Mouse (Mus musculus) lung, postnatal 0 days (tissue): ENCODE measurements around the gene Ccnt2. TPM values are rescaled to one million over a fixed set of nuclear protein-coding genes. Genes with fewer than 3 reads are reported as not detected.

ENCODE experiments used
- ATAC-seq: fragments of 200-750 bp; cut with Nextera tagmentation; 2 replicates; pipeline ENCODE4 v1.8.0; 2017; ENCODE audit warnings: moderate library complexity
- DNase-seq: peaks from one replicate; pipeline ENCODE4 v3.0.0-alpha.2; 2016; ENCODE audit warnings: low spot score
- H3K27ac ChIP-seq: fragments of 300-500 bp; sonication (generic); 2 replicates; pipeline ENCODE4 v1.5.1; 2014; ENCODE audit warnings: antibody characterized with exemption, mild to moderate bottlenecking, low read length, mixed read lengths
- H3K27me3 ChIP-seq: fragments of 300-500 bp; sonication (generic); replicated peaks from 2 replicates; pipeline ENCODE4 v1.6.1; 2014; ENCODE audit warnings: low read length, mixed read lengths; ENCODE audit not compliant: insufficient read depth
- H3K36me3 ChIP-seq: fragments of 300-500 bp; sonication (generic); 2 replicates; pipeline ENCODE4 v1.6.1; 2014; ENCODE audit warnings: low read length, mixed read lengths; ENCODE audit not compliant: insufficient read depth
- H3K4me1 ChIP-seq: fragments of 300-500 bp; sonication (generic); 2 replicates; pipeline ENCODE4 v1.6.1; 2014; ENCODE audit warnings: antibody characterized with exemption, low read depth, low read length, mixed read lengths; ENCODE audit not compliant: insufficient read depth
- H3K4me2 ChIP-seq: fragments of 300-500 bp; sonication (generic); replicated peaks from 2 replicates; pipeline ENCODE4 v1.6.1; 2014; ENCODE audit warnings: low read depth, mild to moderate bottlenecking, low read length, moderate library complexity, mixed read lengths
- H3K4me3 ChIP-seq: fragments of 300-500 bp; sonication (generic); 2 replicates; pipeline ENCODE4 v1.5.1; 2014; ENCODE audit warnings: low read depth, low read length
- H3K9ac ChIP-seq: fragments of 300-500 bp; sonication (generic); replicated peaks from 2 replicates; pipeline ENCODE4 v1.6.1; 2014; ENCODE audit warnings: low read depth, mild to moderate bottlenecking
- H3K9me3 ChIP-seq: fragments of 300-500 bp; sonication (generic); 2 replicates; pipeline ENCODE4 v1.6.1; 2016; ENCODE audit warnings: low read length, mixed read lengths
- CTCF ChIP-seq: IDR thresholded peaks from 2 replicates; pipeline ENCODE4 v1.5.1; 2016; ENCODE audit warnings: antibody characterized with exemption, mild to moderate bottlenecking
- EP300 ChIP-seq: IDR thresholded peaks from 2 replicates; pipeline ENCODE4 v1.6.1; 2016; ENCODE audit warnings: antibody characterized with exemption, mild to moderate bottlenecking, control low read depth
- WGBS: fragments of 180-500 bp; shearing (Covaris S2); extraction: QIAGEN DNeasy Blood & Tissue Kit; methylation state at CpG from one replicate; pipeline ENCODE4 v1.1.7; 2014; 5-methylcytosine and 5-hydroxymethylcytosine counted together
- polyA plus RNA-seq: library from polyadenylated mRNA; unstranded; fragments of >200 nt; fragmentation: Nextera tagmentation; extraction: Ambion mirVana; gene quantifications from 2 replicates; pipeline ENCODE4 v1.2.1, GENCODE M21; 2015

Ccnt2 gene
- polyA plus RNA-seq, 1 experiment from 2014 or later, result 43.7 TPM

DNA sequence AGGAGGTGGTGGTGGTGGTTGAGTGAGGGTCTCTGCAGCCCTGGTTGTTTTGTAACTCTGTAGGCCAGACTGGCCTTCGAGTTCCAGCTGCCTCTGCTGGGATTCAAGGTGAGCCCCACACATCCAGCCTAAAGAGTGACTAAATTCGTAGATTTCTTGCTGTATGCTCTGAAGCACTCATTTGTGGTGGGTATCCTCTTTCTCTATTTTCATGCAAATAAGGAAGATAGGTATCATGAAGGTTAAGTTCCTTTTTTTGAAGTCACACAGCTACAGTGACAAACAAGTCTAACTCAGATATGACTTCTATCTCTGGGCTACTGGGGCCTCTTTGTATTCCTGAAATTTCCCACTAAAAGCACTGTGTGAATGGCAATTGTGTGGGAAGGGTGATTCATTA, 6.9 kb downstream of the Ccnt2 start:
- H3K4me3 ChIP-seq, result no peak overlapping the region

DNA sequence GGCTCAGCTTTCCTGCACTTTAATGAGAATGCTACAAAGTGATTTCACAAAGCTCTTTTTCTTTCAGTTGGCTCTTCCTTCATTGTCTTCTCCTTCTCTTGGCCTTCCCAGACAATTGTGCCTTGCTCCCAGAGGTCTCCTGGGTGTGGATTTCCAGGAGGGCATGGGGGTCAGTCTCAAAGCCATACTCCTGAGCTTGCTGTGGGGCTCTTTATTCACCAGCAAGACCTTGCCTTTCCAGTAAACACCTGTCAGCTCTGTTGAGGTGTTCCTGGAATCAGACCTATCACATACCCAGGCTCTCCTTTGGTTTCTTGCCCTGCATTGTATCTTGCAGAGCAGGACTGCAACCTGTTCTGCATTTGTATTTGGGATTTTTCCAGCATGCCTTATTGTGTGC, 9.9 kb downstream of the Ccnt2 start:
- no peaks in the 10 kb centered on the region for H3K9me3 ChIP-seq
- no peaks in the 10 kb centered on the region for H3K36me3 ChIP-seq
- H3K4me2 ChIP-seq, result no peak overlapping the region
- H3K27me3 ChIP-seq, result no peaks in the 10 kb centered on the region
- no peak for DNase-seq
- no peak overlapping the region for H3K27ac ChIP-seq
- H3K4me1 ChIP-seq, result peaks cover 8% of the 10 kb centered on the region; the same call in 1 of the 2 replicates
- H3K4me3 ChIP-seq, result no peak overlapping the region
- TF ChIP-seq EP300, result no peak
- TF ChIP-seq CTCF, result no peak
- H3K9ac ChIP-seq, result no peak overlapping the region
- no peak for ATAC-seq

More for the DNA sequence above, 6.9 kb downstream of the Ccnt2 start:
- DNase-seq (no peak), ATAC-seq (no peak)
- 63% methylated on average over 2 of the region's 2 CpGs for WGBS
- TF ChIP-seq CTCF (no peak), EP300 (no peak)
- Histone ChIP-seq H3K27ac (no peak overlapping the region), H3K4me1 (peaks cover 8% of the 10 kb centered on the region; the same call in 1 of the 2 replicates), H3K9me3 (no peaks in the 10 kb centered on the region), H3K27me3 (no peaks in the 10 kb centered on the region), H3K4me2 (no peak overlapping the region), H3K36me3 (no peaks in the 10 kb centered on the region), H3K9ac (no peak overlapping the region)

- ATAC-seq (no peak), DNase-seq (no peak)
- TF ChIP-seq CTCF (no peak), EP300 (no peak)
- H3K9me3 ChIP-seq, result no peaks in the 10 kb centered on the region
- WGBS, result 22% methylated on average over 1 of the region's 1 CpGs
- no peak overlapping the region for H3K4me2 ChIP-seq
- no peaks in the 10 kb centered on the region for H3K36me3 ChIP-seq
- no peak overlapping the region for H3K4me3 ChIP-seq
- no peaks in the 10 kb centered on the region for H3K27me3 ChIP-seq
- H3K9ac ChIP-seq, result no peak overlapping the region
- H3K4me1 ChIP-seq, result peaks cover 8% of the 10 kb centered on the region; the same call in 1 of the 2 replicates
- no peak overlapping the region for H3K27ac ChIP-seq
These were observed 11.9 kb downstream of the Ccnt2 start for GRCm38 (mm10) chr1:127785882-127786281.

DNA sequence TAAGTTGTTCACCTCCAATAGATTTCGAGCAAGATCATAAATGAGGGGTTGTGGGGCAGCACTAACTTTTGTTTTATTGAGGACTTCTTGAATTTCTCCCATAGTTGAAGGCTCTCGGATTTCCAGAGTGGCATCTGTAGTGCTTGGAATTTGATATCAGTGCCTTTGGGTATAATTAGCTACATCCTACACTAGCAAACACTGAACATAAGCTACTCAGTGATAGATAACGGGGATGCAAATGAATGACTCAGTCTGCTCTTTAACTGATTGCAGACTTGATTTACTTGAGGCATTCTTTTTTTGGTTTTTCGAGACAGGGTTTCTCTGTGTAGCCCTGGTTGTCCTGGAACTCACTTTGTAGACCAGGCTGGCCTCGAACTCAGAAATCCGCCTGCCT, 15.0 kb downstream of the Ccnt2 start:
- no peak for ATAC-seq
- Histone ChIP-seq H3K27ac (no peak overlapping the region), H3K36me3 (peaks cover 3% of the 10 kb centered on the region; the same call in 1 of the 2 replicates), H3K4me1 (peaks cover 4% of the 10 kb centered on the region; the same call in 1 of the 2 replicates), H3K9ac (no peak overlapping the region), H3K4me2 (no peak overlapping the region), H3K27me3 (no peaks in the 10 kb centered on the region), H3K4me3 (no peak overlapping the region), H3K9me3 (no peaks in the 10 kb centered on the region)
- DNase-seq, result no peak
- WGBS, result 80% methylated on average over 6 of the region's 6 CpGs
- TF ChIP-seq CTCF, result no peak
- TF ChIP-seq EP300, result no peak

GRCm38 (mm10) chr1:127793459-127793858, 19.5 kb downstream of the Ccnt2 start:
- ATAC-seq, result peak; percentile 63; the same call in 1 of the 2 replicates
- H3K9ac ChIP-seq, result no peak overlapping the region
- H3K4me3 ChIP-seq, result no peak overlapping the region
- H3K27ac ChIP-seq, result no peak overlapping the region
- TF ChIP-seq CTCF (no peak), EP300 (no peak)
- DNase-seq, result peak; percentile 44
- H3K4me2 ChIP-seq, result no peak overlapping the region
- H3K36me3 ChIP-seq, result peaks cover 6% of the 10 kb centered on the region
- no peaks in the 10 kb centered on the region for H3K27me3 ChIP-seq
- 61% methylated on average over 1 of the region's 1 CpGs for WGBS
- no peaks in the 10 kb centered on the region for H3K4me1 ChIP-seq
- no peaks in the 10 kb centered on the region for H3K9me3 ChIP-seq

DNA sequence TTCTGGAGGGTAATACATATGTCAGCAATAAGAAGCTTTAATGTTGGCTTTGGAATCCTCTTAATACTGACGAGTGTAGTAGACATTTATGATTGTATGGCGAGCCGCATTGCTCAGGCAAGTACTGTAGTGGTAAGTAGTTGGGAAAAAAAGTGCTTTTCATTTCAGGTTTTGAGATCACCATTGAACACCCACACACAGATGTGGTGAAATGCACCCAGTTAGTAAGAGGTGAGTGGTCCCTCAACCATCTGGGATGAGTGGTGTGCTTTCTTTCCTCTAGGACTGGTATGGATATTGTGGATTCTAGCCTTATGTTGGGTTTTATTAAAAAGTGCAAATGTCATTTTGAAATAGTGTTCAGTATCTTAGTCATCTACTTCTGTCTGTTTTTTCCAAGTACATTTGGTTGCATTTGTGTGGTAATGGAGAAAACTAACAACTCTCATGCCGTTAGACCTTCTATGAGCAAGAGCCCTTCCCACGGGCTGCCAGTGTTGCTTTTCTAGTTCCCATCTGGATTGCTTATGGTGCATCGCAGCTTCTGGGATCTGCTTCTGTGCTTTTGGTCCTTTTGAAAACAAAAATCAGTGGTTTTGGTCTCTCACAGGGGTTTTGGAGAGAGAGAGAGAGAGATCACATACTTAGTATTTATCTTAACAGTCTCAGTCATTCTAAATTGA, 21.3 kb downstream of the Ccnt2 start:
- 82% methylated on average over 6 of the region's 6 CpGs for WGBS
- Histone ChIP-seq H3K36me3 (peaks cover 6% of the 10 kb centered on the region), H3K9ac (no peak overlapping the region), H3K27me3 (no peaks in the 10 kb centered on the region), H3K9me3 (no peaks in the 10 kb centered on the region), H3K4me1 (no peaks in the 10 kb centered on the region), H3K27ac (no peak overlapping the region), H3K4me3 (no peak overlapping the region), H3K4me2 (no peak overlapping the region)
- DNase-seq (no peak), ATAC-seq (no peak)
- TF ChIP-seq EP300, result no peak
- no peak for TF ChIP-seq CTCF

DNA sequence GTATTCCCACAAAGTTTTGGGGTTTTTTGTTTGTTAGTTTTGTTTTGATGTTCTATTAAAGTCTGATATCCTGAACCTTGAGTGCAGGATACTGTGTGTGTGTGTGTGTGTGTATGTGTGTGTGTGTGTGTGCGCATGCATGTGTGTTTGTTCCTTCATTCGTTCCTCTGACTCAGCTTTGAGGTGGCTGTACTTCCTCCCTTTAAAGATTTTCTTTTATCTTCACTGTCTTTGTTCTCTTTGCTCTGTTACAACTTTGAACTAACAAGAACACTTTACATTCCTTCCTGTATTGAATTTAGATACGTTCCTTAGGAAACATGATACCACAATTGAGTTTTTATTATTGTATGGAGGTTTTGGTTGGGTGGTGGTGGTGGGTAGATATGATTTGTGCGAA, 22.4 kb downstream of the Ccnt2 start:
- DNase-seq, result no peak
- Histone ChIP-seq H3K9me3 (no peaks in the 10 kb centered on the region), H3K36me3 (peaks cover 6% of the 10 kb centered on the region), H3K27ac (no peak overlapping the region), H3K27me3 (no peaks in the 10 kb centered on the region), H3K4me2 (no peak overlapping the region), H3K9ac (no peak overlapping the region), H3K4me1 (no peaks in the 10 kb centered on the region), H3K4me3 (no peak overlapping the region)
- ATAC-seq, result no peak
- TF ChIP-seq CTCF (no peak), EP300 (no peak)
- WGBS, result 36% methylated on average over 4 of the region's 4 CpGs
